Mouse (Mus musculus): ENCODE results near the gene Micu1.

Gene Micu1

GRCm38 (mm10) chr10:59909357-59909847, 207.1 kb downstream of the Micu1 start:
- DNase-seq = peak; percentile 47

- DNase-seq = no peak
Observed at GRCm38 (mm10) chr10:59911091-59911490, 208.8 kb downstream of the Micu1 start.

- DNase-seq = no peak
Observed at GRCm38 (mm10) chr10:59911561-59912198, 209.4 kb downstream of the Micu1 start.
